Mouse (Mus musculus): ENCODE results near the gene Dcun1d2. TPM values are rescaled to one million over a fixed set of nuclear protein-coding genes. Genes with fewer than 3 reads are reported as not detected.

Dcun1d2 gene
- total RNA-seq, 1 experiment from 2014 or later: 29.1 TPM

GRCm38 (mm10) chr8:13254019-13254418 lies 33.9 kb downstream of the Dcun1d2 start, which contains the start of gene Adprhl1:
Gene Adprhl1, minus strand, starts transcription at chr8:13254162.
- peak; percentile 77 for DNase-seq

DNA sequence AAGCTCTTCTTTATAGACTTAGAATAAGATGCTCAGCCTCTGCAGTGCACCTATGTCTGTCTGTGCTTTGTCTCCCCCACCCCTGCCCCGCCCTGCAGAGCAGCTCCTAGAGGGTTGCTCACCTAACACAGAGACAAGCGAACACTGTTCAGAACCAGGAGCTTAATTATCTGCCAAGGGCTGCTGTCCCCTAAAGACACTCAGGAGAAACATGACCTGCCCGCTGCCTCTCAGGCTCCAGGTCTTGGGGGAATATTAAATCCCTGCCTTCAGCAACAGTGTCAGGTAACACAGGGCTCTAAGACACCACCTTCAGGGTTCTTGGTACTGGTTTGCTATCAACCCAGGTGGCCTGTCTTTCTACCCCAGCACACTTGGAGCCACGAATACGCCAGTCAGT lies 34.5 kb downstream of the Dcun1d2 start:
- no peak for DNase-seq

DNA sequence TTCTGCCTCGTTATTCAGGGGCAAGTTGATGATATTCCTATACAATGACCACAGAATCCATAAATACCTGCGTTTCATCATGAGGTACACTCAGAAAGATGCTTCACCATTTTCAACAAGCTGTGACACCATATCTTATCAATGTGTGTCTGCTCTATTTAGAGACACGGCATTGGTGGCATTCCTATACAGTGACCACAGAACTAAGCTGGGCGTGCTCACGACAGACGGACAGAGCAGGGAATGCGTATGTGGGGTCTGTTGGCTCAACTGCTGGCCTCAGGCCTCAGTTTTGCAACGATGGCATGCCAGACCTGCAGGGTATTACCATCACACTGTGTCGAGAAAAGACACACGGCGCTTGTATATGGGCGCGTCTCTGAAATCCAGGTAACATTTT lies 35.1 kb downstream of the Dcun1d2 start:
- no peak for DNase-seq

GRCm38 (mm10) chr8:13244343-13244880 lies 43.5 kb downstream of the Dcun1d2 start:
- DNase-seq: no peak

- DNase-seq: no peak
These were observed 44.7 kb downstream of the Dcun1d2 start for GRCm38 (mm10) chr8:13242985-13243870.

GRCm38 (mm10) chr8:13240691-13241090 lies 47.2 kb downstream of the Dcun1d2 start:
- DNase-seq: no peak

DNA sequence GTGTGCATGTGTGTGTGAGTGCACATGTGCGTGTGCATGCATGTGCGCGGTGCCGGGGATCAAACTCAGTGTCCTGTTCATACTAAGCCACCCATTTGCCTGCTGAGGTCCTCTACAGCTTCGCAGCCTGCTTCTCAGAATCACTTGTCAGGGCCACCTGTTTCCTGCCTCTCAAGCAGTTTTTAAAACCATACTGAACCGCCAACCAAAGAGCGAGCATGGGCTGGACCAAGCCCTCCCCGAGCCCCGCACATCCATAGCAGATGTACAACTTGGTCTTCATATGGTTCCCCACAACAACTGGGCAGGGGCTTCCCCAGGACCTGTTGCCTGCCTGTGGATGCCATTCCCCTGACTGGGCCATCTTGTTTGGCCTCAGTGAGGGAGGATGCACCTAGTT lies 47.9 kb downstream of the Dcun1d2 start:
- DNase-seq: no peak

GRCm38 (mm10) chr8:13234803-13235202 lies 53.1 kb downstream of the Dcun1d2 start:
- DNase-seq: no peak

DNA sequence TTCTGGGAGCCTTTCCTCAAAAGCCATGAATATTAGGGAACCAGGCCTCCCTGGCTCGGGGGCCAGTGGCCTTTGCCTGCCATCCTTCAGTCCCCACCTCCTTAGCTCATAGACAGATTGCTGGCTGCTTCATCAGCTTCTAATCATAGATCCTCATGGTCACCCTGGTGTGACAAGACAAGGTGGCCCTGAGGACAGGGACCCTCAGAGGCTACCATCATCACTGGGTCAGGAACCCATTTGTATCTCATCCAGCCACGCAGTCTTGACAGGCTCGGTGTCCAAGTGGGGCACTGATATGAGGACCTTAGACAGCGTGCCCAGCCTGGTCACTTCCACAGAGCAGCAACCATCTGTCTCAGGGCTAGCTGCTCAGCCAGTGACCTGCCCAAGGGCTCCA lies 57.5 kb downstream of the Dcun1d2 start:
- no peak for DNase-seq

- DNase-seq: no peak
These were observed 58.1 kb downstream of the Dcun1d2 start for GRCm38 (mm10) chr8:13229802-13230201.

- DNase-seq: no peak
These were observed 58.9 kb downstream of the Dcun1d2 start for GRCm38 (mm10) chr8:13228923-13229610.

- DNase-seq: no peak
These were observed 60.7 kb downstream of the Dcun1d2 start for GRCm38 (mm10) chr8:13227184-13227583.

DNA sequence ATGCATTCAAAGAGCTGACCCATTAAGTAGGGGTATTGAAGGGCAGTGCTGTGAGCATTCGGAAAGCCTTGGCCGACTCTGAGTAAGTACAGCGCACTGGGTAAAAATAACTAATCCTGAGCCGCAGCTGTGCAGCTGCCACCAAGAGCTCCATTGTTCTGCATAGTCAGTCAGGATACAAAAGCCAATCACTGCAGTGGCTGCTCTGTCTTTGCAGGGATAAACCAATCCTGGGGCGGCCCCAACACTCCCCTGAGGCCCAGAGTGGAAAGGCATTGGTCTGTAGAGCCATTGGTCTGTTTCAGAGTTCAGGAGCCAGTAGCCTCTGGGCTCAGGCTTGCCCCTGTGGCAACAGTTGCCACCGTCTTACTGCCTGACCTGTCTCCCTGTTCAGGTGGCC lies 61.6 kb downstream of the Dcun1d2 start:
- no peak for DNase-seq

GRCm38 (mm10) chr8:13224426-13224825 lies 63.5 kb downstream of the Dcun1d2 start:
- DNase-seq: no peak

- no peak for DNase-seq
These were observed 69.5 kb downstream of the Dcun1d2 start for GRCm38 (mm10) chr8:13218441-13218840.

- DNase-seq: no peak
These were observed 69.9 kb downstream of the Dcun1d2 start for GRCm38 (mm10) chr8:13217986-13218385.

DNA sequence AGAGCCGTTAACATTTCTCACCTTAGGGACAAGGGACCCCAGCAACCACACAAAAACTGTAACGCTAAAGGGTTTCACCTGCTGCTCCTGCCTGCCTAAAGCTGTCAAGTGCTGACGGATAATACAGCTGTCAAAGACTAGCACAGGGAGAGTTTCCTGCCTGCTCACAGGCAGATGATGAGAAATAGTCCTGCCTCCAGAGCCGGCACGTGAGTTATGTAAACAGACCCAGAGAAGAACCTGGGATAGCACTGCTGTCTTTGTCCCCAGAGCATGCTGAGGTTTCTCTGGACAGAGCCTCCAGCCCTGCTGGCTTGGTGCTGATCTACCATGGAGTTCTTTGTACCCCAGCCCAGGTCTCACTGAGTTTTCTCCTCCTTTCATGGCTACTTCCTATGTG lies 70.8 kb downstream of the Dcun1d2 start:
- DNase-seq: no peak

- DNase-seq: no peak
These were observed 71.5 kb downstream of the Dcun1d2 start for GRCm38 (mm10) chr8:13216386-13216785.

DNA sequence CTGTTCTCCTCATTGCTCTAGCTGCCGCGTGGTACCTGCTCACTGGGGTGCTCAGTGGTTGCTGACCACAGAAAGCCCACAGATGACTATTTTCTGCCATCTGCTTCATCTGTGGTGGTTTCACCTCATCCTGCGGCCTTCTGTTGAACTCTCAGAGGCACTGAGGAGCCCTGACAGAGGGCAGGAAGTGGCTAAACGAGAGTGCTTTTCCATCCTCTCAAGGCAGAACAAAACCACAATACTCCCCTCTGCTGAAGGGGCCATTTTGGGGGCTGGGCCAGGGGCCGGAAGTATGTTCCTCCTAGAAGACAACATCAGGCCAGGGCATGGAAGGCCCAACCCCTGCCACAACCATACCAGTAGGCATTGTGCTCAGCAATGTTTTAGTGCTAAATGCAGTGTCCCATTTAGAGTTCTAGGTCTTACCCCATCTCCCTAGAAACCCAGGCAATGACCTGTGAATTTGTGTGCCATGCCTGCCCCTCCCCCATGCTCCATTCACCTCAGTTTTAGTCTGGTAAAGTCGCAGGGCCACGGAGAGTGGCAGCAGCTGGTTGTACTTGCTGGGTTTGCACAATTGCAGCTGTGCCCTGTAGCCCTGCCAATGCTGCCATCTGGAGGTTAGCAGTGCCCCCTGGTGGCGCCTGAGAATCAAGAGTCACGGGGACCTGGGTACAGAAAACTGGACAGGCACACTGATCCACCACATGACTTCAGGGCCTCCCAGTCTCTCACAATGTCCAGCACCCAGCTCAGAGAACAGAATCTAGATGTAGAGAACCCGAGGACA lies 74.3 kb downstream of the Dcun1d2 start:
- peak; percentile 89 for DNase-seq

- DNase-seq: no peak
These were observed 78.2 kb downstream of the Dcun1d2 start for GRCm38 (mm10) chr8:13209770-13210169.

DNA sequence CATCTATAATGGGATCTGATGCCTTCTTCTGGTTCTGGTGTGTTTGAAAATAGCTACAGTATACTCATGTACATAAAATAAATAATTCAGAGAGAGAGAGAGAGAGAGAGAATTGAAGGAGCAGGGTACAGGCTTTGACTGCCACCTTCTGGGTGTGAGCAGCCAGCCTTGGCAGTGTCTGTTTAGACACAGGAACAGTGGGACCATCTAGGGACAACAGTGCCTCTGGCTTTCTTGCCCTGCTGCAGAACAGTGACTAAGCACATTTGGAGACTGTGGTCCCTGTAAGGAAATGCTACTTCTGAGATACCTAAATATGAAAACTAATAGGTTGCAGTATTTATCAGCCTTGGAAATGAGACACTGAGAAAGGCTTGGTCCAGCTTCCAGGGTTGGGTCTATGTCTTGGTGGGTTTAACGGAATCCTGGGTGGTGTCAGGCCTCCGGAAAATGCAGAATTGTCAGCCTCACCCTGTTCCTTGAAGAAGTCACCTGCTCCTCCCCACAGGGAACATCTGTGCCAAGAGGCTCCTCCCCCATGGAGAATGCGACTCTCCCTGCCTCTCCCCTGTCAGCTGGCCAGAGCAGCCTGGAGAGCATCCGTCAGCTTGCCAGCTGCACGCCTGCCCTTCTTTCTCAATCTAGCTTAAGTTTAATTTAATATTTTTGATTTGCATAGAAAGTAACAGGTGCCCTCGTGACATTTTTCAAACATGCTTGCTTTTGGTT lies 79.1 kb downstream of the Dcun1d2 start:
- DNase-seq: peak; percentile 36

DNA sequence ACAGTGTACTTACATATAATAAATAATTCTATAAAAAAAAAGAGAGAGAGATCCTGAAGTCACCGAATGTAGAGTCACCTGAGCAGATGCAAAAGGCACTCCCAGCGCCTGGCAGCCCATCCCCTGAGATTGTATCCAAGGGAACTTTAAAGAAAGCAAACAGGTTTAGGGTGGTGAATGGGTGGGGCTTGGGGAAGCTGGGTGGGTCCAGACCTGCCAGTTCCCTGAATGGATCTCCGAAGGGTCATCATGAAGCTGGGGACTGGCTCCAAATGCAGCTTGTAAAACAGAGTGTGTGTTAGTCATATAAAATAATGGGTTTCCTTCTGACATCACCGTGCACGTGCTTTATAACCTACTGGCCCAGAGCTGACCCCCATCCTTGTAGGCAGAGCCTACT lies 81.6 kb downstream of the Dcun1d2 start:
- no peak for DNase-seq

Data from adrenal gland, postnatal 25 days (tissue).